In the genomic region with DNA sequence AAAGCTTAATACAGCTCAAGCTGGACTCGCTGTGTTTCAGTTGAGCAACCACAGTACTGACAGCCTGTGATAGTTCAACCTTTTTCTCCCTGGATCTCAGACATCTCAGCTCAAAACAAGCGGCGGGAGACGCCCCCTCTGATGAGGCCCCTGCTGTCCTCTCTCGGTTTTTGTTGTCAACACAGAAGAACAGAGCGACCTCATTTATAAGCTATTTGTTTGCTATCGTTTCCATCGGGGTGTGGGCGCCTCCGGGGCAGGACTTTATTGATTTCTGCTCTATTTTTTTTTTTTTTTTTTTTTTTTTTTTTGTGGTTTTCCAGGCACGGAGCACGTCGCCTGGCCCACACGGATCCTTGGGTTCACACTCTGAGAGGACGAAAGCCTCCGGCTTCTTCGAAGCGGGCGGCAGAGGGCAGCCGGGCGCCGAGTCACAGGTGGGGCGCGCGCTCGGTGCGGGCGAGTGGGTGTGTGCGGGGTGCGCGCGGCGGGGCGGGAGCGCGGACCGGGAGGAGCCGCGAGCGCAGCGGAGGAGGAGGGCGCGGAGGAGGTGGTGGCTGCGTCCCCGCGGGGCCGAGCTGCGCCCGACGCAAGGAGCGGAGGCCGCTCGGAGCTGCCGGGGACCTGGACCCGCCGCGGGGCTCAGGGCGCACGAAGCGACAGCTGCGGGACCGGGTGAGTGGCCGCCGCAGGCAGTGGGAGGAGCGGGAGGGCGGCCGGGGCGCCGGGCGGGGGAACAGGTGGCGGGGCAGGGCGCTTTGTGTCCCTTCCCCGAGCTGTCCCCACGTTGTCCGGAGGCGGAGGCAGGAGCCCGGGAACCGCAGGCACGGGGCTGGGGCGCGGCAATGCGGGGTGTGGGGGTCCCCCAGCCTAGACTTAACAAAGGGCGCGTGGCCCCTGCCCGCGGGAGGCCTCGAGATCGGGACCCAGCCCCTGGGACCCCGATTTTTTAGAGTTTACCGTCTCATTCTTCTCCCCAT, we compare ENCODE assay signal across 8 mouse cellular contexts. TPM values are rescaled to one million over a fixed set of nuclear protein-coding genes. Genes with fewer than 3 reads are reported as not detected.
DNase-seq lines count a peak whose midpoint lies in the region; ATAC-seq lines count a peak whose summit lies in the region.

Gene Dapk1, plus strand, starts transcription at position 512 of the 980 bp plus-strand sequence.

- DNase-seq in adrenal gland, adult 8-10 months, result peak; percentile 70
- peak; percentile 68 for DNase-seq in embryo, embryonic 11.5 days (ENCODE audit: low read depth, low spot score)
- DNase-seq in gastrocnemius, postnatal 4 days (ENCODE audit: low spot score in 2 of 2), result peak; percentile 78 to 80
- DNase-seq in left cerebral cortex, postnatal 14 days (ENCODE audit: low spot score in 2 of 2), result peak; percentile 77 to 89
- peak; percentile 77 to 78 for DNase-seq in right cerebral cortex, postnatal 36 days (ENCODE audit: low spot score in 2 of 2)
- DNase-seq in urinary bladder, postnatal 4 days (ENCODE audit: low spot score in 2 of 2), result peak; percentile 83 to 84

- under 1% methylated on average over 80 of the region's 90 CpGs for WGBS in intestine, embryonic 16.5 days

- no peaks in the 10 kb centered on the region for H3K36me3 ChIP-seq in intestine, embryonic 16.5 days (ENCODE audit: control insufficient read depth, insufficient read depth, low read length)

- intact Hi-C loops in left cerebral cortex, postnatal 14 days (cut with DNase I), result loop anchor here (1.0 to 5.0 kb wide), 3 partner anchors 74 to 137 kb away; no protein-coding TSS in a partner anchor

- peak within 1 kb of the TSS; percentile 76 for H3K4me3 ChIP-seq in intestine, embryonic 16.5 days (ENCODE audit: low read length)

- H3K27me3 ChIP-seq in intestine, embryonic 16.5 days (replicated peaks; ENCODE audit: control insufficient read depth, insufficient read depth, low read length), result 0 out of 2 replicates have a peak, but pooled peaks cover 3% of the 10 kb centered on the region

- H3K4me1 ChIP-seq in intestine, embryonic 16.5 days (ENCODE audit: control insufficient read depth, insufficient read depth, low read length), result peaks cover 7% of the 10 kb centered on the region

- ATAC-seq in intestine, embryonic 16.5 days, result peak; percentile 94
- ATAC-seq in megakaryocyte progenitor cell, adult 5-6 weeks (replicated peaks; ENCODE audit: poor library complexity), result peak; percentile 81

- peak within 1 kb of the TSS; percentile 83 for H3K9ac ChIP-seq in intestine, embryonic 16.5 days (ENCODE audit: low read depth, low read length)

- no peaks in the 10 kb centered on the region for H3K9me3 ChIP-seq in intestine, embryonic 16.5 days (ENCODE audit: control insufficient read depth, low read length)

- H3K27ac ChIP-seq in intestine, embryonic 16.5 days (ENCODE audit: low read length), result peak within 1 kb of the TSS; percentile 72

- peak within 1 kb of the TSS; percentile 94 for H3K4me2 ChIP-seq in intestine, embryonic 16.5 days (ENCODE audit: low read depth, low read length)

RNA-seq across cellular contexts. Expression of gene Dapk1, which starts in this region (rescaled TPM):
- 10 to 100 TPM; 13.3 to 15.3 (median 14.1) TPM for total RNA-seq in adrenal gland, adult 8-10 months (2022)
- 10 to 100 TPM; 49.1 to 51.4 TPM for total RNA-seq in gastrocnemius, postnatal 4 days (2021)
- 6.3 and 6.5 TPM in 2 replicates for polyA plus RNA-seq in intestine, embryonic 16.5 days (2015; fragmentation: Nextera tagmentation; extraction: Ambion mirVana)
- total RNA-seq in left cerebral cortex, postnatal 14 days (2021), result 10 to 100 TPM; 78.6 to 89.5 TPM
- 3.2 and 5.1 TPM in 2 replicates for total RNA-seq in megakaryocyte progenitor cell, adult 5-6 weeks (2015)
- 2.2 and 2.8 TPM in 2 replicates for total RNA-seq in megakaryocyte progenitor cell, adult 5-6 weeks (2017)

Comparison
In these comparisons a context has a peak if more than half of its experiments do, and no peak if none do; other contexts are left out.
1. Peak in every context shown above with its lines: DNase-seq, ATAC-seq, H3K4me3 ChIP-seq and H3K27ac ChIP-seq.